In the genomic region with DNA sequence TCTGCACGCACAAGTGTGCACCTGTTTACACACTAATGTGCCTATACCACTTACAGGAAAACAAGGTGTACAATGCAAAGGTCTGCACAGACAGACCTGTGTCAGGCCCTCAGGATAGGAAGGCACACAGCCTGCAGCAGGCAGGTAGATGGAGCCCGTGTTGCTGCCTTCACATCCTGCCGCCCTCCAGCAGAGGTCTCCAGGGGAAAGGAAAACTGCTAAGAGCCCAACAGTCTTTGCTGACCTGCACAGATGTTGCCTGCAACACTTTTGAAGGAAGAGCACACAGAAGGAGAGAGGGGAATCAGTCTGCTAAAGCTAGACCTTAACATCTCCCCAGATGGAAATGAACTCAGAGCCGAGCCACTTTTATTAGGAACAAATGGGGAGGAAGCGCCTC, we compare ENCODE assay signal across 8 mouse cellular contexts. TPM values are rescaled to one million over a fixed set of nuclear protein-coding genes. Genes with fewer than 3 reads are reported as not detected.
DNase-seq lines count a peak whose midpoint lies in the region; ATAC-seq and TF ChIP-seq lines count a peak whose summit lies in the region.

No protein-coding gene starts in this region.

- ATAC-seq in erythroid progenitor cell, adult 5-6 weeks (replicated peaks; ENCODE audit: low FRiP score, poor library complexity, severe bottlenecking): 0 out of 2 replicates have a peak, but pooled peaks have one; percentile 14
- ATAC-seq in limb, embryonic 13.5 days (ENCODE audit: low FRiP score, low read depth): no peak
- no peak for ATAC-seq in inflammation-experienced regulatory T-cells, adult 6 months

- no peak for DNase-seq in left cerebral cortex, adult 2 months (ENCODE audit: extremely low spot score in 1 of 2, low spot score in 2 of 2)
- no peak for DNase-seq in left cerebral cortex, postnatal 4 days
- peak; percentile 24 for DNase-seq in T-cell, adult 2 months (ENCODE audit: low spot score)
- DNase-seq in thymus, postnatal 10 days (ENCODE audit: low spot score in 2 of 2): peak; percentile 32 to 57
- DNase-seq in left cerebral cortex, adult 18-20 months (ENCODE audit: low spot score in 2 of 2): no peak

- intact Hi-C loops in left cerebral cortex, adult 2 months (cut with DNase I): loop anchor here (5.0 kb wide), 1 partner anchor 318 kb away; no protein-coding TSS in a partner anchor
- intact Hi-C loops in left cerebral cortex, postnatal 4 days (cut with DNase I): no loop called here

- 0 out of 2 replicates have a peak overlapping the region, but pooled peaks have one; percentile 14 for H3K4me2 ChIP-seq in limb, embryonic 13.5 days (replicated peaks)

- TF ChIP-seq CTCF in left cerebral cortex, adult 2 months (IDR thresholded peaks at IDR 0.05): peak; percentile 38

- H3K36me3 ChIP-seq in limb, embryonic 13.5 days: no peaks in the 10 kb centered on the region

- no peaks in the 10 kb centered on the region for H3K9me3 ChIP-seq in limb, embryonic 13.5 days

- H3K9ac ChIP-seq in limb, embryonic 13.5 days: no peak overlapping the region

- 30% methylated on average over 5 of the region's 5 CpGs for WGBS in limb, embryonic 13.5 days

- H3K27ac ChIP-seq in left cerebral cortex, adult 2 months: no peak overlapping the region
- no peak overlapping the region for H3K27ac ChIP-seq in limb, embryonic 13.5 days

- peaks cover 9% of the 10 kb centered on the region for H3K4me1 ChIP-seq in limb, embryonic 13.5 days

- H3K4me3 ChIP-seq in left cerebral cortex, adult 2 months: no peak overlapping the region
- H3K4me3 ChIP-seq in limb, embryonic 13.5 days: no peak overlapping the region

- H3K27me3 ChIP-seq in limb, embryonic 13.5 days: peaks cover 12% of the 10 kb centered on the region; the same call in 1 of the 2 replicates

RNA-seq across cellular contexts. Expression of gene Bcl2l11, which starts 47.0 kb away (rescaled TPM):
- total RNA-seq in left cerebral cortex, adult 2 months (2021): 1 to 10 TPM; 8.4 to 9.1 TPM
- total RNA-seq in left cerebral cortex, postnatal 4 days (2021): 1 to 10 TPM; 7.1 to 8.9 TPM
- 6.7 and 13.7 TPM in 2 replicates for total RNA-seq in erythroid progenitor cell, adult 5-6 weeks (2015; ENCODE audit: low replicate concordance)
- total RNA-seq in erythroid progenitor cell, adult 5-6 weeks (2017; ENCODE audit: low replicate concordance): 17.2 and 20.7 TPM in 2 replicates
- 25.8 and 27.8 TPM in 2 replicates for polyA plus RNA-seq in limb, embryonic 13.5 days (2015; fragmentation: Nextera tagmentation; extraction: Ambion mirVana)
- 1 to 10 TPM; 5.6 to 6.3 TPM for total RNA-seq in left cerebral cortex, adult 18-20 months (2021)
- 10 to 100 TPM in 2 of 3 experiments, 1 to 10 TPM in 1; 8.8 to 16.6 (median 14.3) TPM for polyA plus RNA-seq in inflammation-experienced regulatory T-cells, adult 6 months (2017; shearing (Covaris generic))

Comparison
In these comparisons a context has a peak if more than half of its experiments do, and no peak if none do; other contexts are left out.
1. DNase-seq: peak in T-cell, adult 2 months (single experiment) and thymus, postnatal 10 days (2 of 2); none in left cerebral cortex, adult 2 months (0 of 2), left cerebral cortex, postnatal 4 days (single experiment) and left cerebral cortex, adult 18-20 months (0 of 2).